Mouse (Mus musculus) thymus, adult 2 months (tissue): ENCODE data around the gene Top2b. TPM values are rescaled to one million over a fixed set of nuclear protein-coding genes. Genes with fewer than 3 reads are reported as not detected.
A peak's percentile ranks its signal among the peaks of the same experiment; 100 is the strongest.

Experiments used
- DNase-seq: peaks from one replicate; pipeline ENCODE4 v3.0.0; 2021
- H3K27ac ChIP-seq: fragments of 200-500 bp; 2 replicates; pipeline ENCODE4 v1.5.1; 2012; ENCODE audit warnings: low read length, control low read depth; ENCODE audit not compliant: control insufficient read depth, insufficient read depth
- H3K27me3 ChIP-seq: fragments of 200-500 bp; 2 replicates; pipeline ENCODE4 v1.6.1; 2012; ENCODE audit warnings: mild to moderate bottlenecking, low read length, moderate library complexity, mixed read lengths; ENCODE audit not compliant: control insufficient read depth, insufficient read depth
- H3K36me3 ChIP-seq: fragments of 200-500 bp; 2 replicates; pipeline ENCODE4 v1.6.1; 2012; ENCODE audit warnings: mild to moderate bottlenecking, low read length, moderate library complexity; ENCODE audit not compliant: control insufficient read depth, insufficient read depth
- H3K4me1 ChIP-seq: fragments of 200-500 bp; replicated peaks from 2 replicates; pipeline ENCODE4 v1.6.1; 2012; ENCODE audit warnings: low read length; ENCODE audit not compliant: control insufficient read depth, insufficient read depth
- H3K4me3 ChIP-seq: fragments of 200-500 bp; 2 replicates; pipeline ENCODE4 v1.5.1; 2012; ENCODE audit warnings: mild to moderate bottlenecking, low read length, control low read depth, moderate library complexity; ENCODE audit not compliant: control insufficient read depth, insufficient read depth
- CTCF ChIP-seq: fragments of 200-500 bp; IDR thresholded peaks from 2 replicates; pipeline ENCODE4 v1.5.1; 2012; ENCODE audit warnings: mild to moderate bottlenecking, control low read depth, low read length, moderate library complexity, borderline replicate concordance; ENCODE audit not compliant: control insufficient read depth, poor library complexity, insufficient read depth; ENCODE audit errors: extremely low read depth
- POLR2A ChIP-seq: fragments of 200-500 bp; IDR thresholded peaks from 2 replicates; pipeline ENCODE4 v1.6.1; 2012; ENCODE audit warnings: mild to moderate bottlenecking, low read length, control low read depth, moderate library complexity; ENCODE audit not compliant: control insufficient read depth, poor library complexity, insufficient read depth; ENCODE audit errors: extremely low read depth
- WGBS: fragments of 180-500 bp; shearing (Covaris S2); methylation state at CpG from one replicate; pipeline ENCODE4 v1.1.7; 2018; 5-methylcytosine and 5-hydroxymethylcytosine counted together
- polyA plus RNA-seq: library from polyadenylated mRNA; depleted of rRNA; stranded (reverse); fragments of >200 nt; gene quantifications from 2 replicates; pipeline ENCODE4 v1.2.3, GENCODE M21; 2012

Gene Top2b
- polyA plus RNA-seq, 1 experiment, result 37.2 TPM

- H3K4me1 ChIP-seq, result no peaks in the 10 kb centered on the region; the same call in 1 of the 2 replicates
- H3K27me3 ChIP-seq, result no peaks in the 10 kb centered on the region
- H3K27ac ChIP-seq, result no peak overlapping the region
- H3K4me3 ChIP-seq, result no peak overlapping the region
- no peak for DNase-seq
- TF ChIP-seq POLR2A (no peak), CTCF (no peak)
- WGBS, result 83% methylated on average over 5 of the region's 5 CpGs
- H3K36me3 ChIP-seq, result no peaks in the 10 kb centered on the region
Observed at GRCm38 (mm10) chr14:16328959-16329480, 36.0 kb upstream of the Top2b start.

- Histone ChIP-seq H3K4me3 (no peak overlapping the region), H3K27me3 (no peaks in the 10 kb centered on the region), H3K27ac (no peak overlapping the region), H3K4me1 (no peaks in the 10 kb centered on the region; the same call in 1 of the 2 replicates), H3K36me3 (no peaks in the 10 kb centered on the region)
- 31% methylated on average over 3 of the region's 3 CpGs for WGBS
- no peak for DNase-seq
- TF ChIP-seq POLR2A, result no peak
- no peak for TF ChIP-seq CTCF
Observed at GRCm38 (mm10) chr14:16329756-16330155, 35.2 kb upstream of the Top2b start.

GRCm38 (mm10) chr14:16334260-16334659 lies 30.7 kb upstream of the Top2b start:
- Histone ChIP-seq H3K4me1 (peaks cover 20% of the 10 kb centered on the region), H3K27ac (no peak overlapping the region), H3K36me3 (no peaks in the 10 kb centered on the region), H3K27me3 (no peaks in the 10 kb centered on the region), H3K4me3 (no peak overlapping the region)
- TF ChIP-seq CTCF (no peak), POLR2A (no peak)
- WGBS, result 78% methylated on average over 3 of the region's 3 CpGs
- DNase-seq, result no peak

- WGBS, result 55% methylated on average over 3 of the region's 3 CpGs
- Histone ChIP-seq H3K4me3 (no peak overlapping the region), H3K27me3 (no peaks in the 10 kb centered on the region), H3K27ac (peak overlapping the region; percentile 81), H3K36me3 (no peaks in the 10 kb centered on the region), H3K4me1 (peaks cover 20% of the 10 kb centered on the region)
- peak; percentile 30 for DNase-seq
- TF ChIP-seq CTCF (no peak), POLR2A (no peak)
Observed at GRCm38 (mm10) chr14:16335835-16336417, 29.1 kb upstream of the Top2b start.

- Histone ChIP-seq H3K36me3 (no peaks in the 10 kb centered on the region), H3K27ac (no peak overlapping the region), H3K4me1 (no peaks in the 10 kb centered on the region), H3K27me3 (no peaks in the 10 kb centered on the region), H3K4me3 (no peak overlapping the region)
- no peak for DNase-seq
- TF ChIP-seq POLR2A (no peak), CTCF (no peak)
- WGBS, result 92% methylated on average over 9 of the region's 9 CpGs
Observed at GRCm38 (mm10) chr14:16347505-16347904, 17.5 kb upstream of the Top2b start.

GRCm38 (mm10) chr14:16359704-16360103 lies 5.3 kb upstream of the Top2b start:
- WGBS, result 79% methylated on average over 1 of the region's 1 CpGs
- H3K27me3 ChIP-seq, result no peaks in the 10 kb centered on the region
- no peak for TF ChIP-seq CTCF
- no peak for TF ChIP-seq POLR2A
- no peak for DNase-seq
- no peaks in the 10 kb centered on the region for H3K36me3 ChIP-seq
- H3K27ac ChIP-seq, result no peak overlapping the region
- peaks cover 3% of the 10 kb centered on the region; the same call in 1 of the 2 replicates for H3K4me1 ChIP-seq
- H3K4me3 ChIP-seq, result no peak overlapping the region
